Mouse (Mus musculus): ENCODE measurements around the gene Oprm1. TPM values are rescaled to one million over a fixed set of nuclear protein-coding genes. Genes with fewer than 3 reads are reported as not detected.

The Oprm1 gene
- total RNA-seq, 2 experiments from 2014 or later = not detected

GRCm38 (mm10) chr10:7074231-7074630, 315.9 kb downstream of the Oprm1 start:
- no peak for ATAC-seq (replicated peaks; ENCODE audit: low FRiP score, poor library complexity, severe bottlenecking)

DNA sequence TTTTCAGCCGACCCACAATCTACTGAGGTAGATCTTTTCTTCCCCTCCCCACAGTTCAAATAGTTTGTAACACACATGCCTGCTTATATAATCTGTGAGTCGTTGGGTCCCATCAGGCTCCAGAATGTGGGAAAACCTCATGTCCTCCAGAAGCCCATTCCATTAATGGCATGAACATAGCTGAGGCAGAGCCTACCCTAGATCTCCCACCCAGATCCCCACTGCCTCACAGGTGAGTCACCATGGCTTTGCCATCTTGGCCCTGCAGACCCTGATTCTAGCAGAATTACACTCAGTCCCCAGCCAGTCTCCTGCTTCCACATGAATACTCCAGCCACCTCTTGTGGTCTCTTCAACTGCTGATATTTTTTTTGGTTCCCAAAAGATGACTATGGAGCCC, 317.4 kb downstream of the Oprm1 start:
- ATAC-seq (replicated peaks; ENCODE audit: low FRiP score, poor library complexity, severe bottlenecking) = no peak

- no peak for ATAC-seq (replicated peaks; ENCODE audit: low FRiP score, poor library complexity, severe bottlenecking)
Observed at GRCm38 (mm10) chr10:7076201-7076600, 317.9 kb downstream of the Oprm1 start.

GRCm38 (mm10) chr10:7076662-7077211, 318.4 kb downstream of the Oprm1 start:
- ATAC-seq (replicated peaks; ENCODE audit: low FRiP score, poor library complexity, severe bottlenecking) = no peak

DNA sequence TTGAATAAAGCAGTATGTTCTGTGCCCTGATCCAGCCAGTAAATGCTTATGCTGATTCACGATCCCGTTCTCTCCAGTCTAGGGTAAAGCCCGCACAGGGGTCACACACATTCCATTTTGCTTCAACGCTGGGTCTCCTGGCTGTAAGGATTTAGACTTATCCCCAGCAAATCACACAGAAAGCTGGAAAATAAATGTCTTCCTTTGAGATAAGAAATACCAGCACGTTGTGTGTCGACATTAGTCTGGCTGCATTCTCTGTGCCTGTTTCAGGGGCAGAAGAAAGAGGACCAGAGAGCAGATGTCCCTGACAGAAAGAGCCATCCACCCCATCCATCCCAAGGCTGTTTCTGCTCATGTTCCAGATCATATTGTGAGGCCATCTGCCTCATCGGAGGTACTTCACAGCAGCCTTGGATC, 319.1 kb downstream of the Oprm1 start:
- no peak for ATAC-seq (replicated peaks; ENCODE audit: low FRiP score, poor library complexity, severe bottlenecking)

- no peak for ATAC-seq (replicated peaks; ENCODE audit: low FRiP score, poor library complexity, severe bottlenecking)
Observed at GRCm38 (mm10) chr10:7077971-7078370, 319.7 kb downstream of the Oprm1 start.

Other genes starting within 250 kb of the Oprm1 start
- gene Gm10945, start 3.3 kb downstream of the Oprm1 start, total RNA-seq (2015; ENCODE audit: low replicate concordance) = not detected in 2 replicates
- gene Gm10945, start 3.3 kb downstream of the Oprm1 start, total RNA-seq (2017; ENCODE audit: low replicate concordance) = not detected in 2 replicates